Mouse (Mus musculus) thymus, adult 2 months (tissue): ENCODE measurements around the gene Tcirg1. TPM values are rescaled to one million over a fixed set of nuclear protein-coding genes. Genes with fewer than 3 reads are reported as not detected.

ENCODE experiments used
- DNase-seq: peaks from one replicate; pipeline ENCODE4 v3.0.0; 2021
- H3K27ac ChIP-seq: fragments of 200-500 bp; 2 replicates; pipeline ENCODE4 v1.5.1; 2012; ENCODE audit warnings: low read length, control low read depth; ENCODE audit not compliant: control insufficient read depth, insufficient read depth
- H3K27me3 ChIP-seq: fragments of 200-500 bp; 2 replicates; pipeline ENCODE4 v1.6.1; 2012; ENCODE audit warnings: mild to moderate bottlenecking, low read length, moderate library complexity, mixed read lengths; ENCODE audit not compliant: control insufficient read depth, insufficient read depth
- H3K36me3 ChIP-seq: fragments of 200-500 bp; 2 replicates; pipeline ENCODE4 v1.6.1; 2012; ENCODE audit warnings: mild to moderate bottlenecking, low read length, moderate library complexity; ENCODE audit not compliant: control insufficient read depth, insufficient read depth
- H3K4me1 ChIP-seq: fragments of 200-500 bp; replicated peaks from 2 replicates; pipeline ENCODE4 v1.6.1; 2012; ENCODE audit warnings: low read length; ENCODE audit not compliant: control insufficient read depth, insufficient read depth
- H3K4me3 ChIP-seq: fragments of 200-500 bp; 2 replicates; pipeline ENCODE4 v1.5.1; 2012; ENCODE audit warnings: mild to moderate bottlenecking, low read length, control low read depth, moderate library complexity; ENCODE audit not compliant: control insufficient read depth, insufficient read depth
- CTCF ChIP-seq: fragments of 200-500 bp; IDR thresholded peaks from 2 replicates; pipeline ENCODE4 v1.5.1; 2012; ENCODE audit warnings: mild to moderate bottlenecking, control low read depth, low read length, moderate library complexity, borderline replicate concordance; ENCODE audit not compliant: control insufficient read depth, poor library complexity, insufficient read depth; ENCODE audit errors: extremely low read depth
- POLR2A ChIP-seq: fragments of 200-500 bp; IDR thresholded peaks from 2 replicates; pipeline ENCODE4 v1.6.1; 2012; ENCODE audit warnings: mild to moderate bottlenecking, low read length, control low read depth, moderate library complexity; ENCODE audit not compliant: control insufficient read depth, poor library complexity, insufficient read depth; ENCODE audit errors: extremely low read depth
- WGBS: fragments of 180-500 bp; shearing (Covaris S2); methylation state at CpG from one replicate; pipeline ENCODE4 v1.1.7; 2018; 5-methylcytosine and 5-hydroxymethylcytosine counted together
- polyA plus RNA-seq: library from polyadenylated mRNA; depleted of rRNA; stranded (reverse); fragments of >200 nt; gene quantifications from 2 replicates; pipeline ENCODE4 v1.2.3, GENCODE M21; 2012

Tcirg1 gene
- polyA plus RNA-seq, 1 experiment = 293 TPM

DNA sequence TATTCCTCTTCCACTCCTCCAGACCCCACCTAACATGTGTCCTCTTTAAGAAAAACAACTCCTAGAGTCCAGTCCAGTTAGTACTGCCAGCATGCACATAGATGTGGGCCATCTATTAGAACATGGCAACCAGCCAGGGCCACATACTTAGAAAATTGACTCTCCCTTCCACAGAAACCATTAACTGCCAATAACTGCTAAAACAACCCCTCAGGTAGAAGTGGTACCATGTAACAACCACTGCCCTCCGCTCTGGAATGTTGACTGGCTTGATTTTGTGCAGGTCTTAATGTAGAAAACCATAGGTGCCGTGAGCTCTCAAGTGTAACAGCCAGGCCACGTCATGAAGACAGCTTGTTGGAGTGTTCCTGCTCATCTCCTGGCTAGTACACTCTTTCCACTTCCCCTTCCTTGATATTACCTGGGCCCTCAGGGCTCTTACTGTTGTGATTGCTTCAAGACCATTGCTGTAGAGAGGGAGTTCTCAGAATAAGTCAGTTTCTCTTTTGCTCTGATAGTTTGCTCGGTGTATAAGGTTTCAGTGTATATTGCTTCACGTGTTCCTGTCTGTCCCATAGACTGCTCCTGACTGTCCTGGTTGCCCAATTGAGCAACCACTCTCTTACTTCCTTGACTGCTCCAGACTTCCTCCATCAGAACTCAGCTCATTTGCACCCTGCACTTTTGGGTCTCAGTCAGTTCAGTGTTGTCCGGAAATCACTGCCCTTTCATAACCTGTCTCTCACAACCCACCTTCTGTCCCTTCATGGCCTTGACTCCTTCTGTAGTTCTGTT, 26.7 kb downstream of the Tcirg1 start:
- TF ChIP-seq POLR2A (no peak), CTCF (no peak)

DNA sequence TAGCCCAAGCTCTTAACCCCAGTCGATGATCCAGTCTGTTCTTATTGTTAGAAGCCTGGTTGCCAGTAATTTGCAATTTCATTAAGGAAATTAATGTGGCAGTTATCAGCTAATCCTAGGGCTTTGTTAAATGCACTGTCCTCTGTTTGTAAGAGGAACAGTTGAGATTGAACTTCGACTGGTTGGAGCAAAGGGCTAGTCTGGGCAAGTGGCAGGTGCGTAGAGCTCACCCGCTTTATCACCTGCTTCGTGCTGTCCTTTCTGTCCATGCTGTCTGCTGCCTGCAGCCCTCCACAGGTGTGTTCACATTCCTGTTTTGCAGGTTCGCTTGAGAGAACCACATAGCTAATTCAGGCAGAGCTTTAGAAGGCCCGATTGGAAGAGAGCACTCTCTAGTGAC, 31.9 kb downstream of the Tcirg1 start:
- TF ChIP-seq CTCF = no peak
- H3K27ac ChIP-seq = no peak overlapping the region
- no peak for DNase-seq
- no peaks in the 10 kb centered on the region for H3K4me1 ChIP-seq
- no peak overlapping the region for H3K4me3 ChIP-seq
- H3K36me3 ChIP-seq = no peaks in the 10 kb centered on the region
- 89% methylated on average over 7 of the region's 7 CpGs for WGBS
- no peaks in the 10 kb centered on the region for H3K27me3 ChIP-seq

More for the DNA sequence above, 26.7 kb downstream of the Tcirg1 start:
- Histone ChIP-seq H3K4me1 (no peaks in the 10 kb centered on the region), H3K36me3 (no peaks in the 10 kb centered on the region), H3K27me3 (no peaks in the 10 kb centered on the region), H3K4me3 (no peak overlapping the region), H3K27ac (no peak overlapping the region)
- no peak for DNase-seq
- WGBS = 94% methylated on average over 6 of the region's 6 CpGs

DNA sequence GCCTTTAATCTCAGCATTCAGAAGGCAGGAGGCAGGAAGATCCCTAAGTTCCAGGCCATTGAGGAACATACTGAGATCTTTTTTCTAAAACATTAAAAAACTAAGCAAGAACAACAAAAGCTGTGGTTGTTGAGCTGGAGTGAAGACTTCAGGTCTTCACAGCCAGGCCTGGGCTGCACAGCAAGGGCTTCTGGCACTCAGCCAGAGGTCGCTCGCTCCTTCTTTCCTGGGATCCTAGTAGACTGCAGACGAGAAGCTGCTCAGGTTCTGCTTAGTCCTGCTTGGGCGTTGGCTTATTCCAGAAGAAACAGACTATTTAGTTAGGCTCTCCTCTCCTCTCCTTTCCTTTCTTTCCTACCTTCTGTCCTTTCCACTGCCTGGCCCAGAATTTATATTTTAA, 34.6 kb downstream of the Tcirg1 start:
- TF ChIP-seq POLR2A (no peak), CTCF (no peak)
- WGBS = 85% methylated on average over 4 of the region's 4 CpGs
- Histone ChIP-seq H3K27ac (no peak overlapping the region), H3K4me3 (no peak overlapping the region), H3K27me3 (no peaks in the 10 kb centered on the region), H3K36me3 (no peaks in the 10 kb centered on the region), H3K4me1 (no peaks in the 10 kb centered on the region)
- no peak for DNase-seq

DNA sequence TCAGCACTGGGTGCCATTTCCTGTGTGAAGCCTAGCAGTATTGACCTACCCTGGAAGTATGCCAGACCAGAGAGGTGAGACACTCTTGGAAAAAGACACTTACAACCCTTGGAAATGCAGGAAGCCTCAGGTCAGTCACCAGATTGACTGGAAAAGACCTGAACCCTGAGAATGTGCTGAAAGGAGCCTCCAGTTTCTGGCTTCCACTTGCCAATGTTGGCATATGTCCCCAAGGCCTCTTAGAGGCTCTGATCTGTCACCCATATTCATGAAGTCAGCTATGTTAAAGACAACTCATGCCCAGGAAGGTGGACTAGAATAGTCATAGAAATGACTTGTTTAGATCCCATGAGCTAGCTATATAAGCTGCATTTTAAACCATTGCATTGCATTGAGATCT, 35.5 kb downstream of the Tcirg1 start:
- H3K36me3 ChIP-seq = no peaks in the 10 kb centered on the region
- no peak for TF ChIP-seq POLR2A
- no peak for TF ChIP-seq CTCF
- H3K27ac ChIP-seq = no peak overlapping the region
- no peaks in the 10 kb centered on the region for H3K27me3 ChIP-seq
- H3K4me1 ChIP-seq = no peaks in the 10 kb centered on the region
- no peak for DNase-seq
- no peak overlapping the region for H3K4me3 ChIP-seq

DNA sequence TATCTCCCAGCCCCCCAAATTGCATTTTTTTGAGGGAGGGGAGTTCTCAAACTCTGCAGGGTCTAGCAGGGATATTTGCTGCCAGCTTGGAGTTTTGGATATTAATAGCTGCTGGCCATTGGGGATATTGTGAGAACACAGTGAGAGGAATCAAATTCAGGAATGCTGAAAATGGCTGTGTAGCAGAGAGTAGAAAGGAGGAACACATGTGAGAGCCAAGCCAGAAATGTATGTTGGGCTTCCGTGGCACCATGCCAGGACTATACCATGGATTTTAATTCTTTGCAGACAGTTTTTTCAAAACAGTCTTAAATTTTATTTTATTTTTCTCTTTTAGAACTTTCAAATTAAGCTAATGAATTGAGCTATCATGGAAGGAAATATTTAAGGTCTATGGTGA, 38.6 kb downstream of the Tcirg1 start:
- TF ChIP-seq POLR2A = no peak
- no peak for TF ChIP-seq CTCF
- 98% methylated on average over 1 of the region's 1 CpGs for WGBS
- no peak for DNase-seq
- H3K4me1 ChIP-seq = no peaks in the 10 kb centered on the region
- H3K36me3 ChIP-seq = no peaks in the 10 kb centered on the region
- H3K27ac ChIP-seq = no peak overlapping the region
- H3K27me3 ChIP-seq = no peaks in the 10 kb centered on the region
- no peak overlapping the region for H3K4me3 ChIP-seq

DNA sequence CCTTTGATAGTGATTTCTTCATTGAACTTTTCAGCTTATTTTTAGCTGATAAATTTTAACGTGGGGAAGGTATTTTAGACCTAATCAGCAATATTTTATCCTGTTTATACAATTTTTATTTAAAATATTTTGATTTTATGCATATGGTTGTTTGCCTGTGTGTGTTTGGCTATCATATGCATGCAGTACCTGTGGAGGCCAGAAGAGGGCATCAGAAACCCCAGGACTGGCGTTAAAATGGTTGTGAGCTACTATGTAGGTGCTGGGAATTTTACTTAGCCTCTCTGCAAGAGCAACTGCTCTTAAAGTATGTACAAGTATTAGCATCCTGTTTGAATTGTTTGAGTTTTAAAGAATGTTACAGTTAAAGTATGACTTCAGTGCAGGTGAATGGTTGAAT, 42.0 kb downstream of the Tcirg1 start:
- 92% methylated on average over 2 of the region's 2 CpGs for WGBS
- DNase-seq = no peak

DNA sequence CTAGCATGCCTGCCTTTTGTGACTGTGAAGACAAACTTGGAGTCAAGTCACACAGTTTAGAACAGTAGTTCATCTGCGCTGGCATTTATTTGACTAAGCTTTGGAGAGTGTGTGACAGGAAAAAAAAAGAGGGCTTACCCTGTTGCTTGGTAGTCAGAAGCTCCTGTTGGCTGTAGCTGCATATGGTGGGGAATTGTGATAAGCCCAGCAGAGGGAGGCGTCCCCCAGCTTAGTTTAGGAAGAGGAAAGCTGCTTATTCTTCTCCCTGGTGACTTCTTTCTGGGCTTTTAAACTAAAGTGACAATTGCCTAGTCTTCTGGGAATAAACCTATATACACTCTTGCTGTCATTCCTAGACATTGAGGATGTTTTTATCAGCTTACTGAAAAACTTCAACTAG, 44.2 kb downstream of the Tcirg1 start:
- no peak overlapping the region for H3K4me3 ChIP-seq
- H3K36me3 ChIP-seq = no peaks in the 10 kb centered on the region
- DNase-seq = no peak
- WGBS = 93% methylated on average over 2 of the region's 2 CpGs
- no peaks in the 10 kb centered on the region; the same call in 1 of the 2 replicates for H3K4me1 ChIP-seq
- TF ChIP-seq POLR2A = no peak
- no peak for TF ChIP-seq CTCF
- no peak overlapping the region for H3K27ac ChIP-seq
- H3K27me3 ChIP-seq = no peaks in the 10 kb centered on the region

More for the DNA sequence above, 42.0 kb downstream of the Tcirg1 start:
- no peaks in the 10 kb centered on the region for H3K36me3 ChIP-seq
- no peaks in the 10 kb centered on the region; the same call in 1 of the 2 replicates for H3K4me1 ChIP-seq
- TF ChIP-seq CTCF (no peak), POLR2A (no peak)
- H3K27ac ChIP-seq = no peak overlapping the region
- no peaks in the 10 kb centered on the region for H3K27me3 ChIP-seq
- H3K4me3 ChIP-seq = no peak overlapping the region
